Mouse (Mus musculus) thymus, adult 2 months (tissue): ENCODE measurements at regions not wholly inside any gene's neighbourhood (a gene's known extent, or its start where the extent isn't known, plus 50 kb on each side); places are given as distances from the start of the nearest gene placed in this dataset.

Source experiments
- CTCF ChIP-seq: fragments of 200-500 bp; IDR thresholded peaks from 2 replicates; pipeline ENCODE4 v1.5.1; 2012; ENCODE audit warnings: mild to moderate bottlenecking, control low read depth, low read length, moderate library complexity, borderline replicate concordance; ENCODE audit not compliant: control insufficient read depth, poor library complexity, insufficient read depth; ENCODE audit errors: extremely low read depth
- POLR2A ChIP-seq: fragments of 200-500 bp; IDR thresholded peaks from 2 replicates; pipeline ENCODE4 v1.6.1; 2012; ENCODE audit warnings: mild to moderate bottlenecking, low read length, control low read depth, moderate library complexity; ENCODE audit not compliant: control insufficient read depth, poor library complexity, insufficient read depth; ENCODE audit errors: extremely low read depth

DNA sequence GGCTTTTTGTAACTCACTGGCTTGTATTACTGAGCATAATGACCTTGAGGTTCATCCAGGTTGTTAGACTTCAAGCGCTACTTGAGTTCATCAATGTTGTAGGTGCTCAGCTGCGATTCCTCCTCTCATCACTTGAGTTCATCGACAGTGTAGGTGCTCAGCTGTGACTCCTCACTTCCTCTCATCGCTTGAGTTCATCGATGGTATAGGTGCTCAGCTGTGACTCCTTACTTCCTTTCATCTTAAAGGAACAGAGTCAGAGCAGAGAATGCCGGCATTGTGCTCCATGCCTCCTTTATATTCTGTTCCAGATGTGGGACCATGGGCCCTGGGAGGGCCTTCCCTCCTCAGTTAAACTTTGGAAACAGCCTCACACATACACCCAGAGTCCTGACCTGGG is 79.4 kb downstream of the Matn1 start:
- TF ChIP-seq POLR2A (no peak), CTCF (no peak)
